Mouse (Mus musculus): ENCODE measurements at regions not wholly inside any gene's neighbourhood (a gene's known extent, or its start where the extent isn't known, plus 50 kb on each side); places are given as distances from the start of the nearest gene placed in this dataset.

DNA sequence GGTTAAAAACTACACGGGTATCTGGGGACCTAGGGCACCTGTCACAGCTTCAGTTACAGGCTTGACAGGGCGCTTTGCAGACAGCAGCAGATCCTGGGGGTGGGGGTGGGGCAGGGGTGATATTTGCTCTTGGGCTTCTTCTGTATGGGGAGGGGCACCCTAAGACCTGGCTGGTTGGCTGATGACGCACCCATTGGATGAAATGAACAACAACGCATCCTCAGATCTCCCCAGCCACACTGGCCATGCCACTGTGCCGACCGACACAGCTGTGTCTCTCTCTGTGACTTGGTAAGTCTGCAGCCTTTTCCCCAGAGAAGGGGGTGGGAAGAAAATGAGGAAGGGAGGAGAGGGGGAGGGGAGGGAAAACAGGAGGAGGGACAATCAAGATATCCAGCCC lies 114.3 kb downstream of the Tfap2c start:
- no peak for TF ChIP-seq CTCF (IDR thresholded peaks at IDR 0.05; ENCODE audit: low read depth)
- TF ChIP-seq EP300 (IDR thresholded peaks at IDR 0.05; ENCODE audit: low read depth) = no peak

Measured in liver, embryonic 14.5 days (tissue).